Mouse (Mus musculus) embryonic facial prominence, embryonic 11.5 days (tissue): ENCODE data around the gene Tmem181a. TPM values are rescaled to one million over a fixed set of nuclear protein-coding genes. Genes with fewer than 3 reads are reported as not detected.
A peak's percentile ranks its signal among the peaks of the same experiment; 100 is the strongest.
"Not testable (repeated sequence)": the region's sequence is repeated elsewhere in the genome, so short reads cannot be mapped to it uniquely, and the experiment has no call there.

Experiments
- ATAC-seq: fragments of 200-750 bp; cut with Nextera tagmentation; replicated peaks from 2 replicates; pipeline ENCODE4 v1.8.0; 2017; ENCODE audit warnings: low read depth; ENCODE audit not compliant: insufficient number of reproducible peaks, low FRiP score, low TSS enrichment
- DNase-seq: peaks from one replicate; pipeline ENCODE4 v3.0.0-alpha.2; 2015; ENCODE audit warnings: low spot score
- H3K27ac ChIP-seq: fragments of 300-500 bp; sonication (generic); replicated peaks from 2 replicates; pipeline ENCODE4 v1.5.1; 2014; ENCODE audit warnings: mild to moderate bottlenecking, low read depth, low read length, control low read depth
- H3K27me3 ChIP-seq: fragments of 300-500 bp; sonication (generic); 2 replicates; pipeline ENCODE4 v1.6.1; 2014; ENCODE audit warnings: mild to moderate bottlenecking, low read length, moderate library complexity, mixed read lengths; ENCODE audit not compliant: control insufficient read depth, insufficient read depth
- H3K36me3 ChIP-seq: fragments of 300-500 bp; sonication (generic); replicated peaks from 2 replicates; pipeline ENCODE4 v1.6.1; 2014; ENCODE audit warnings: low read depth, mild to moderate bottlenecking, low read length, moderate library complexity, mixed read lengths; ENCODE audit not compliant: control insufficient read depth, insufficient read depth
- H3K4me1 ChIP-seq: fragments of 300-500 bp; sonication (generic); 2 replicates; pipeline ENCODE4 v1.6.1; 2014; ENCODE audit warnings: low read length, mixed read lengths; ENCODE audit not compliant: control insufficient read depth, insufficient read depth
- H3K4me2 ChIP-seq: fragments of 300-500 bp; sonication (generic); 2 replicates; pipeline ENCODE4 v1.6.1; 2014; ENCODE audit warnings: low read depth, mild to moderate bottlenecking, control low read depth, low read length, moderate library complexity
- H3K4me3 ChIP-seq: fragments of 300-500 bp; sonication (generic); 2 replicates; pipeline ENCODE4 v1.5.1; 2014; ENCODE audit warnings: low read depth, low read length, control low read depth
- H3K9ac ChIP-seq: fragments of 300-500 bp; sonication (generic); replicated peaks from 2 replicates; pipeline ENCODE4 v1.6.1; 2014; ENCODE audit warnings: mild to moderate bottlenecking, control low read depth, low read length
- H3K9me3 ChIP-seq: fragments of 300-500 bp; sonication (generic); replicated peaks from 2 replicates; pipeline ENCODE4 v1.6.1; 2016; ENCODE audit warnings: mild to moderate bottlenecking, low read length, inconsistent platforms, mixed read lengths; ENCODE audit not compliant: control insufficient read depth
- WGBS: fragments of 180-500 bp; shearing (Covaris S2); extraction: QIAGEN DNeasy Blood & Tissue Kit; methylation state at CpG from one replicate; pipeline ENCODE4 v1.1.7; 2014; 5-methylcytosine and 5-hydroxymethylcytosine counted together
- polyA plus RNA-seq: library from polyadenylated mRNA; unstranded; fragments of >200 nt; fragmentation: Nextera tagmentation; extraction: Ambion mirVana; gene quantifications from 2 replicates; pipeline ENCODE4 v1.2.1, GENCODE M21; 2014

Gene Tmem181a
- polyA plus RNA-seq: 21.2 and 23.4 TPM in 2 replicates

- not testable (repeated sequence) for H3K4me1 ChIP-seq, H3K36me3 ChIP-seq, H3K9ac ChIP-seq, H3K27ac ChIP-seq, H3K27me3 ChIP-seq, DNase-seq, H3K9me3 ChIP-seq, H3K4me3 ChIP-seq
- peak within 1 kb of the TSS; percentile 33 for H3K4me2 ChIP-seq
- WGBS: 0% methylated on average over 6 of the region's 51 CpGs
- ATAC-seq: peak; percentile 78
Observed at GRCm38 (mm10) chr17:6256400-6257069, at the start of gene Tmem181a. Gene Tmem181a, plus strand, starts transcription at chr17:6256860.

- DNase-seq (no peak), ATAC-seq (no peak)
- Histone ChIP-seq H3K4me2 (no peak overlapping the region), H3K27me3 (no peaks in the 10 kb centered on the region), H3K27ac (no peak overlapping the region), H3K4me3 (no peak overlapping the region), H3K4me1 (no peaks in the 10 kb centered on the region), H3K9ac (no peak overlapping the region), H3K9me3 (no peaks in the 10 kb centered on the region), H3K36me3 (no peaks in the 10 kb centered on the region; the same call in 1 of the 2 replicates)
- 81% methylated on average over 1 of the region's 1 CpGs for WGBS
Observed at GRCm38 (mm10) chr17:6211721-6212120, 44.9 kb upstream of the Tmem181a start.

- no peak for DNase-seq
- Histone ChIP-seq H3K27me3 (no peaks in the 10 kb centered on the region), H3K4me2 (no peak overlapping the region), H3K36me3 (no peaks in the 10 kb centered on the region; the same call in 1 of the 2 replicates), H3K4me1 (no peaks in the 10 kb centered on the region), H3K27ac (no peak overlapping the region), H3K9ac (no peak overlapping the region), H3K9me3 (no peaks in the 10 kb centered on the region), H3K4me3 (no peak overlapping the region)
- ATAC-seq: no peak
- WGBS: 86% methylated on average over 4 of the region's 4 CpGs
Observed at GRCm38 (mm10) chr17:6215640-6216039, 41.0 kb upstream of the Tmem181a start.

- H3K4me1 ChIP-seq: no peaks in the 10 kb centered on the region
- H3K4me2 ChIP-seq: no peak overlapping the region
- DNase-seq: no peak
- 94% methylated on average over 10 of the region's 10 CpGs for whole genome bisulfite sequencing
- no peak overlapping the region for H3K9ac ChIP-seq
- no peak overlapping the region for H3K4me3 ChIP-seq
- no peaks in the 10 kb centered on the region; the same call in 1 of the 2 replicates for H3K36me3 ChIP-seq
- no peaks in the 10 kb centered on the region for H3K9me3 ChIP-seq
- H3K27ac ChIP-seq: no peak overlapping the region
- ATAC-seq: no peak
- H3K27me3 ChIP-seq: no peaks in the 10 kb centered on the region
Observed at GRCm38 (mm10) chr17:6216514-6216913, 40.1 kb upstream of the Tmem181a start.

- ATAC-seq, H3K4me1 ChIP-seq, H3K9ac ChIP-seq, H3K27ac ChIP-seq, H3K27me3 ChIP-seq, H3K4me2 ChIP-seq, DNase-seq, H3K4me3 ChIP-seq, H3K36me3 ChIP-seq, H3K9me3 ChIP-seq: not testable (repeated sequence)
- WGBS: no CpG with 5 or more reads among the region's 7 CpGs
Observed at GRCm38 (mm10) chr17:6232633-6233032, 24.0 kb upstream of the Tmem181a start.

- 92% methylated on average over 1 of the region's 1 CpGs for WGBS
- H3K4me2 ChIP-seq, H3K9ac ChIP-seq, H3K9me3 ChIP-seq, H3K36me3 ChIP-seq, H3K27me3 ChIP-seq, DNase-seq, ATAC-seq, H3K4me3 ChIP-seq, H3K27ac ChIP-seq, H3K4me1 ChIP-seq: not testable (repeated sequence)
Observed at GRCm38 (mm10) chr17:6251298-6251697, 5.4 kb upstream of the Tmem181a start.

- not testable (repeated sequence) for H3K4me3 ChIP-seq, DNase-seq, H3K27me3 ChIP-seq, H3K9ac ChIP-seq, H3K36me3 ChIP-seq, H3K9me3 ChIP-seq, ATAC-seq, H3K27ac ChIP-seq, H3K4me1 ChIP-seq
- WGBS: 2% methylated on average over 4 of the region's 20 CpGs
- peak overlapping the region; percentile 33; the same call in 1 of the 2 replicates for H3K4me2 ChIP-seq
Observed at GRCm38 (mm10) chr17:6257070-6257456, 403 bp downstream of the Tmem181a start.

GRCm38 (mm10) chr17:6269876-6270831 is 13.5 kb downstream of the Tmem181a start:
- peak overlapping the region; percentile 45 for H3K4me3 ChIP-seq
- H3K4me1 ChIP-seq, H3K27ac ChIP-seq, H3K36me3 ChIP-seq, H3K27me3 ChIP-seq, H3K9me3 ChIP-seq: not testable (repeated sequence)
- 1% methylated on average over 36 of the region's 84 CpGs for WGBS
- DNase-seq (peak; percentile 16), ATAC-seq (peak; percentile 66)
- peak overlapping the region; percentile 56 for H3K9ac ChIP-seq
- H3K4me2 ChIP-seq: peak overlapping the region; percentile 59
